Mouse (Mus musculus): ENCODE data around the gene Rab3a.
A peak's percentile ranks its signal among the peaks of the same experiment; 100 is the strongest.

The Rab3a gene

DNA sequence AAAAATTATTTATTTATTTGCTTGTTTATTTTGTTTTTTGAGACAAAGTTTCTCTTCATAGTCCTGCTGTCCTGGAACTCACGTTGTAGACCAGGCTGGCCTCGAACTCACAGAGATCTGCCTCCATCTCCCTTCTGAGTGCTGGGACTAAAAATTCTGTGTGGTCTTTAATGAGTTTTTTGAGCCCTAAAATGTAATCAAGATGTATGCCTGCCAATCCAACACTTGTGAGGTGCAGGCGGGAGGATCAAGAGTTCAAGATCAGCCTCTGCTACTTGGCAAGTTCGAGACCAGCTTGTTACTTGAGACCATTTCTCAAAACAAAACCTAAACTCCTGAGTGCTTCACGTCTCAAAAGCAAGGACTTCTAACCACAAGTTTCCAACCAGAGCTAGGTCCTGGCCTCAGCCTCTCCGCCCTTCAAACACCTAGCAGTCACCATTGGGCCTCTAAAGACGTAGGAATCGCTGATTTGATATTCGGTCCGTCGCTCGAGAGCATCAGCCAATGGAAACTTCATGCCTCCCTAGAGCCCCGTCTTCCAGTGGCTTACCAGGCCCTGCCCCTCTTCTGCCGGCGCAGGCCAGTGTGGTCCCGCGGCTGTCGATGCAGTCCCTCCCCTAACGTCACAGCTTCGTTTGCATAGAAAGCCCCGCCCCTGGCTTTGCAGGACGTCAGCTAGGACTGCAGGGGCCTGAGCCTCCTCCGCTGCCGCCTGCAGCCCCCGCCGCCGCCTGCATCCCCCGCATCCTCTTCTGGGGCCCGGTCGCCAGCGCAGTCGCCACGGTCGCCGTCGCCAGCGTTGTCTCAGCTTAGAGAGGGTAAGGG, at the start of gene Rab3a:
Rab3a (plus strand) TSS at position 637 of the 828 bp plus-strand sequence.
- peak; percentile 99 for DNase-seq (ENCODE audit: low read depth, low spot score)

DNA sequence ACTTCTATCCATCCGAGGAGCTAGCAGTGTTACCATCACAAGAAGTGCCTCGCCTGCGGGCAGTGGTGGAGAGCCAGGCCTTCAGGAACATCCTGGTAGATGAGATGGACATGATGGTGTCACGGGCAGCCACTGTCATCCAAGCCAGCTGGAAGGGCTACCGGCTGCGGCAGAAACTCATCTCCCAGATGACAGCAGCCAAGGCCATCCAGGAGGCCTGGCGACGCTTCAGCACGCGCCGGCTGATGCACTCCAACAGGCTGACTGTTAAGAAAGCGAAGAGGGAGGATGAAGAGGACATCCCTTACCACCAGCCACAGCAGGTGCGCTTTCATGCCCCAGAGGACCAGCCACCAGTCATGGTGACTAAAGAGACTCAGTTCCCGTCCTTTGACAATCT, 46.2 kb upstream of the Rab3a start:
- no peak for DNase-seq (ENCODE audit: low read depth, low spot score)

DNA sequence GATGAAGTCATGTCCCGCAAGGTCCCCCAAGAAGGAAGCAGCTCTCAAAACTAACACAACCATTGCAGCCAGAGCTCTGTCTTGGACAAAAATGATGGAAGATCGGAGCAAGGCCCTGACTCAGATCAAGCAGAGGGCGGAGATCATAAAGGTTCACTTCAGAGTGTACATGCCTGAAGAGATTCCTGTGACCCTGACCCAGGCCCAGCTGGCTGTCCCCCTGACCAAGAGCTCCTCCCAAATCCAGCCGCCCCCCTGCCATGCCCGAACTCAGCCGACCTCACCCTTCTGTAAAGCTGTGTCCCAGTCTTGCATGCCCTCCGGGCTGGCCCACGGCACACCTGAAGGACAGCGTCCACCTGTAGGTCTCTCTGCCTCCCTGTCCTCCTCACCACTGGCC, 44.7 kb upstream of the Rab3a start:
- DNase-seq (ENCODE audit: low read depth, low spot score): no peak

DNA sequence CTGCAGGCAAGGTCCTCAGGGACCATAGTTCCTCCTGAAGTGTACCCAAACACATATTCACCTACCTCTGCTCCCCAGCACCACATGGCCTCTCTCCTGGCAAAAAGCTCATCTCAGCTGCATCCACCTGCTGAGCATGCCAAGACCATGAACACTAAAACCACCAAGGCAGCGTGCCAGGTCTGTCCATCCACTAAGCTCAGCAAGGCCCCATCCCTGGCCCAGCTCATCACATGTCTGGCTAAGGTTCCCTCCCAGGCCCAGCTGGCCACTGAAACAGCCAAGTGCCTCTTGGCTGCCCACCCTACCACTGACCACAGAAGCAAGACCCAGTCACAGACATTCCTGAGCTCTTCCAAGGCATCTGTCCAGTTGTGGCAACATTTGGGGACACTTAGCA, 44.2 kb upstream of the Rab3a start:
- no peak for DNase-seq (ENCODE audit: low read depth, low spot score)

DNA sequence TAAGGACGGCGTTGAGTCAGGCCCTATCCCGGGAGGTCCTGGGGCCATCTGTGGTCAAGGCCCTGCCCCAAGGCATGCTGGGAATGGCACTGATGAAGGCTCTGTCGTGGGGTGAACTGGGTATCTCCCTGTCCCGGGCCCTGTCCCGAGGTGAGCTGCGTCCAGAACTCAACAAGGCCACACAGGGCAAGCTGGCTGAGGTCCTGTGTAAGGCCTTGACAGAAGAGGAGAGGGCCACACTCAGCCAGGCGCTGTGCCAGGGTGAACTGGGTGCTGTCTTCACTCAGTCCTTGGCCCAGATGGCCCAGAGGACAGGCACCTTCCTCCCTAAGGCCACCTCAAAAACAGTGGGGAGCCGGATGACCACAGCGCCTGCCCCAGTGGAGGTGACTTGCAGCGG, 43.4 kb upstream of the Rab3a start:
- DNase-seq (ENCODE audit: low read depth, low spot score): no peak

DNA sequence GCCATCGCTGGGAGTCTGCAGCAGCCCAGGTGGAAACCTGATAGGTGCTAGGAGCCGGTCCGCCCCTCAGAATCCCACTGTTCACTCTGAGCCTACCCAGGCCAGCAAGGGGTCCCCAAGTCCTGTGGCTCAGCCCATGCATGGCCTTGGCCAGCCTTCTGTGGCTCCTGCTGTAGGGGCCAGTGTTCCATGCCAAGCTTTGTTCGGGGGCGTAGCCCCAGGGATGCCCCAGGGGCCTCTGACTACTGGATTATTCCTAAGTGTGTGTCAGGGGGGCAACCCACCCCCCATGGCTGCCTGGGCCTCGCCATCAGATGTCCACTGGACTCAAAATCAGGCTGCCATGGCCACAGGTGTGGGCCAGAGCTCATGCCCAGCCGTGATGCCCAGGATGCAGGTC, 40.5 kb upstream of the Rab3a start:
- no peak for DNase-seq (ENCODE audit: low read depth, low spot score)

DNA sequence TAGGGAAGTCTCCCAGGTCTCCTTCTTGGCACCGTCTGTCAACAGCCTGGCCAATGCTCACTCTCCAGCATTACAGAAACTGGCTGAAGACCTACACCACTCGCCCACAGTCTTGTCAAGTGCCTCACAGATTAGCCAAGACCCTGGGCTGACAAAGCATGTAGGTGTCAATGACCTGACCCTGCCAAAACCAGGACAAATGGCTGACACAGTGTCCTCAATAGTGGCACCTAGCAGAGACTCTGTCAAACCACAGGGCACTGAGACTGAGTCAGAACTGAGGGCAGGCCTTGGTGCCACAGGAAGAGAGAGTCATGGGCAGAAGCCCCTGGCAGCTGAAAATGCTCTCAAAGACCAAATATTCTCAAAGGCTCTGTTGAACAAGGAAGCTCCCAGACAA, 39.4 kb upstream of the Rab3a start:
- DNase-seq (ENCODE audit: low read depth, low spot score): no peak

DNA sequence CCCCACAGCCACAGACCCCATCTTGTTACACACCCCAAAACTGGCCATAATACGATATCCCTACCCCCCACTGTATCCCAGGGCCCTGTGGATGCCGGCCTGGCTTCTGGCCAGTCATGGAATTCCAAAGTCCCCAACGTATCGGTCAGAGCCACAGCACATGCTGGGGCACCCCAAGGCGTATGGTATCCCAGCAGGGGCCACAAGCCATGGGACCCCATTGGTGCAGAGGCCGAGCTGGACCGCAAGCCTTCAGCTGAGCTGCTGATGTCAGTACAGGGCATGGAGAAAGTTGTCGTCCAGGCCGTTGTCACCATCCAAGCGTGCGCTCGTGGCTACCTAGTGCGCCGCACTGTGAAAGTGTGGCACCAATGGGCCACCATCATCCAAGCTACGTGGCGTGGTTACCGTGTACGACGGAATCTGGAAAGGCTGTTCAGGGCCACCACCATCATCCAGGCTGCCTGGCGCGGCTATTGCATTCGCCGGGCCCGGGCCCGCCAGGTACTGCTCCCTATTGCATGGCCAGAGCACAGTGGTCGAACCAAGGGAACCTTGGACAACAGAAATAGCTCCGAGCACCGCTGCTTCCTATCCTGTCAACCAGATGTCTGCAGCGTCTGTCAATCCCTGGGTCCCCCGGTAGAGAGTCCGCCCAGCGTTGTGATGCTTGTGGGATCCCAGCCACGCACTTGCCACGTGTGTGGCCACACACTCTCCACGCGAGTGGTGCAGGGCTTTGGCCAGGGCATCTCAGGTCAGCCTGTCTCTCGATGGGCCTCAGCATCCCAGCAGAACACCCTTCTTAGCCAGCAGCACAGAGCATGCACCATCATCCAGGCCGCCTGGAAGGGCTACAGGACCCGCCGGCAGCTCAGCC, 37.7 kb upstream of the Rab3a start:
- DNase-seq (ENCODE audit: low read depth, low spot score): no peak

DNA sequence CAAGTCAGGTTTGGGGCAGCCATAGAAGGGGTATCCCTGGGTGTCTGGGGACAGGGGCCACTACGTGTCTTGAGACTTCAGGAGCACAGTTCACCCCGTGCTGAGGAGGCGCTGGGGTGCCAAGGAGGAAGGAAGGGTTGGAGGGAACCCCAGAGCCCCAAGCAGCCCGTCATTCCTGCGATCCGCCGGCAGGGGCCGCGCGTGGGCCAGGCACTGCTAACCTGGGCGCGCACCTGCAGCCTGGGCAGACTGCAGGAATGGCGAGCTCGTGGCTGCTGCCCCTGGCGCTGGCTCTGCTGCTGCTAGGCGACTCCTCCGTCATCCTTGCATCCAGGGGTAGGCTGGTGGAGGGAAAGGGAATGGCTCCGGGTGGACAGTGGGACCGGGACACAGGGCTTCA, 36.2 kb upstream of the Rab3a start, which contains the start of gene Gm3336:
Gm3336 (plus strand) TSS at position 247 of the 400 bp plus-strand sequence.
- DNase-seq (ENCODE audit: low read depth, low spot score): peak; percentile 78

DNA sequence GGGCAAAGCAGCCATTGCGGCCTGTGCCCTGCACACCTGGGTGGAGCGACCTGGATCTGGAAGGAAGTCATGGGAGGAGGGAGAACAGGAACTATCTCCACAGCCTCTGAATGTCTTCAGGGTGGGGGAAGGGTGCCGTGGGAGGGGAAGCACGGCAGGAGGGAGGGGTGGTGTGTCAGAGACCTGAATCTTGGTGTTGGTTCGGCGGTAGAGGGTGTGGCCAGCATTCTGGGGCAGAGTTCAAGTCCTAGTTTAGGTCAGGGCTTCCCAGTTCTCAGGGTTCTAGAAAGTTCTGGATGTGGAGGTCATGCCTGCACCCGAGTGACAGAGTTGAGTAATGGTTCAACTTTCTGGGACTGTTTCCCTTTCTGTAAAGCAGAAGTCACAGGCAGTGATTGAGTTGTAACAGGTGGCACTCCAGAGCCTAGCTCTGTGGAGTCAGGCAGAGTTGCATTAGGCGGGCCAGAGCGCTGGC, 34.6 kb upstream of the Rab3a start:
- DNase-seq (ENCODE audit: low read depth, low spot score): no peak

DNA sequence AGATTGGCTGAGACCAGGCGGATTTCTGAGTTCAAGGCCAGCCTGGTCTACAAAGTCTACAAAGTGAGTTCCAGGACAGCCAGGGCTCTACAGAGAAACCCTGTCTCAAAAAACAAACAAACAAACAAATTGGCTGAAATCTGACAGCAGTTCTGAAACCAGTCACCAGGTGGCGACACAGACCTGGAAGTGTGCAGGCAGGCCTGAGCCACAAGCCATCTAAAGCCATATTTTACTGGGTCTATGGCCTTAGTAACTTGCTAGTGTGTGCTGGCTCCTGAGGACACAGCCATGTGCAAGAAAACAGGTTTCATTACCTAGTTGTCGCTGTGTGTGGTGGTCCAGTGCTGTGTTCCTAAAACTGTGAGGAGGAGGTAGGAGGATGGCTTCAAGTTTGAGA, 33.7 kb upstream of the Rab3a start:
- DNase-seq (ENCODE audit: low read depth, low spot score): peak; percentile 69

DNA sequence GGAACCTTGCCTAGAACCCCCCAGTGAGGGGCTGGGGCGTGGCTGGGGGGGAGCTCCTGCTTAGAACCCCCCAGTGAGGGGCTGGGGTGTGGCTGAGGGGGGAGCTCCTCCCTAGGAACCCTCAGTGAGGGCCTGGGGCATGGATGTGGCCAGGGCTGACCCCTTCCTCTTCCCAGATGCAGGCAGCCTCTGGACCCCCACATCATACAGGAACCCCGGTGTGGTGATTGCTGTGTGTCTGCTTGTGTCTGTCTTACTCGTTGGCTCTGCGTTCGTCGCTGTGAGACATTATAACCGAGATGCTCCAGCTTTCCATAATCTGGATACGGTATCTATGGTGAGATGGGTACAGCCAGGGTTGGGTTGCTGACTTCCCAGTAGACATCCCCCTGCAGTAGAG, 32.9 kb upstream of the Rab3a start:
- DNase-seq (ENCODE audit: low read depth, low spot score): no peak

DNA sequence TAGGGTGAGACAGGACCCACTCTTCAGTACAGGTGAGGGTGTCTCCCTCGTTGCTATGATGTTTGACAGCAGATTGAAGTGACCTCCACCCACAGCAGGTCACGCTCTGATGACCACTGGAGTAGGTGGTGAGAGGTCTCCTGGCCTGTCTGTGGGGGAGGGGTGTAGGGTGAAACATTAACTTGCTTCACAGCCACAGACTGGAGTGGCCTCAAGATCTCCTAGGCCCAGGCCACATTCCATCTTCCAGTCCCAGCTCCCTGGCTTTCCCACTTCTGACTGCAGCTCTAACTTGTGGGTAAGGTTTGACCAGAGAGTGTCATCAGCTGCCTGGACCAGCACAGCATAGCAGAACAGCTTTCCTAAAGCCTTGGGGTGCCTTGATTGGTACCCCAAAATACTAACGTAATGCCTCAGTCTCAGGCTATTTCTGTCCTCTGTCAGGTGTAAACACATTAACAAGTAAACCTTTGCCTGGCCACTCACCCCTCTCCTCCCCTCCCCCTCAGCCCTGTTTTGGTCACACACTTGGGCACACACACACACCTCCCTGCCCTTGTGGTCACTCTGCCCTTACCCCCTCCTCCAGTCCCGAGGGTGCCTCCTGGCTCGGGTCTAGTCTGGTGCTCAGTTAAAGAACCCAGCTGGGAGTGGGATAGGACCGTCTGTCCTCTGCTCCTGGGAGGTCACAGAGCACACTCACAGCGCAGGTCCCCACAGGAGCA, 30.8 kb upstream of the Rab3a start, which contains the start of gene Pde4c:
Pde4c (plus strand) TSS at position 235 of the 725 bp plus-strand sequence.
- DNase-seq (ENCODE audit: low read depth, low spot score): no peak

DNA sequence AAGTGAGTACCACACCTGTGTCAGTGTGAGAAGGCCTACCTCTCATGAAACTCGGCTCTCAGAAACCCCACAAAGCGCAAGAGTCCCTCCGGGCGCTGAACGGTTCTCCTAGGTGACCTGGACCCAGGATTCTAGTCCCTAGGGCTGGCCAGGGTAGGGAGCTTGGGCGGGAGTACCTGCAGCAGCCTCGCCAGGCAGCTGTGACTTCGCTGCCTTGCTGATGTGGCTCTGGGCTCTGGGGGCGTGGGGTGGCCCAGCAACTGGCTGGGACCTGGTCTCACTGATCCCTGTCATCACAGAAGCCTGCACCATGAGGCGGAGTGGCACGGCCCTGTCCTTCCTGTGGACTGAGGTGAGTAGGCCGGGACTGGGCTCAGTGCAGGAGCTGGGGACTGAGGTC, 30.3 kb upstream of the Rab3a start:
- no peak for DNase-seq (ENCODE audit: low read depth, low spot score)

DNA sequence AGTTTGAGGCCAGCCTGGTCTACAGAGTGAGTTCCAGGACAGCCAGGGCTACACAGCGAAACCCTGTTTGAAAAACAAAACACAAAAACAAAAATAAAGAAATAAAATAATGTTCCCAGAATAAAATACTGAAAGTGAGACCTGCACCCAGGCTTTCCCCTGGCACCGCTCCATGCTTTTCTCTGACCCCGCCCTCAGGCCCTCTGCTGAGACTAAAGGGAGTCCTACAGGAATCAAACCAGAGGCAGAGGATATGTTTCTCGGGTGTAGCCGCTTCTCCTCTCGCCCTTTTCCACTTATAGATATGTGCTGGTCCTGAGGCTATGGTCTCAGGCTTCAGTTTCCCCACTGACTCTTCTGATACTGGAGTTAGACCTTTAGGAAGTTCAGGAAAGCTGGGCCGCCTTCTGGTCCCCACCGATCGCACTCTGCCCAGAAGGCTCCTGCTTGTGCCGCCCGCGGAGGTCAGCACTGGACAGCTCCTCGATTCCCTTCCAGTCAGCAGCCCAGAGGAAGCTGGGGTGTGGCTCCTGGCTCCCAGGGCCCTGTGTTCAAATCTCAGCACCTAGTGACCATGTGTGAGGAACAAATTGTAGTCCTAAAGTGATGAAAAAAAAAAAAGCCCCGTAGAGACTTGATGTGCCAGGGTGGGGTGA, 28.6 kb upstream of the Rab3a start:
- DNase-seq (ENCODE audit: low read depth, low spot score): no peak

DNA sequence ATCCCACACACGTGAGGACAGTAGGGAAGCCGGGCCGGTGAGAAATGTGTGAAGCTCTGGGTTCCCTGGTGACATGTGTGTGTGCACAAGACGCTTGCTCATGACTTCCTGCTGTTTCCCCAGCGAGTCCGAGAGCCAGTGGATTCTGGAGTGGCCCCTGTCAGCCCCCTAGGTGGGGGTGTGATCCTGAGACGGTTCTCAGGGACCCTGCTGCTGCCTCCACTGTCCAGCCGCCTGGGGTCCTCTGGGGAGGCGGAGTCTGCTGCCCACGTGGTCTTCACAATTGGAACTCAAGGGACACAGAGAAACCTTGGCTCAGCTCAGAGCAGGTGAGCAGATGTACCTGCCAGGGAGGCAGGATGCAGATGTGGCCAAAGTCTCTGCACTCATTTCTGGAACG, 27.8 kb upstream of the Rab3a start:
- DNase-seq (ENCODE audit: low read depth, low spot score): no peak

DNA sequence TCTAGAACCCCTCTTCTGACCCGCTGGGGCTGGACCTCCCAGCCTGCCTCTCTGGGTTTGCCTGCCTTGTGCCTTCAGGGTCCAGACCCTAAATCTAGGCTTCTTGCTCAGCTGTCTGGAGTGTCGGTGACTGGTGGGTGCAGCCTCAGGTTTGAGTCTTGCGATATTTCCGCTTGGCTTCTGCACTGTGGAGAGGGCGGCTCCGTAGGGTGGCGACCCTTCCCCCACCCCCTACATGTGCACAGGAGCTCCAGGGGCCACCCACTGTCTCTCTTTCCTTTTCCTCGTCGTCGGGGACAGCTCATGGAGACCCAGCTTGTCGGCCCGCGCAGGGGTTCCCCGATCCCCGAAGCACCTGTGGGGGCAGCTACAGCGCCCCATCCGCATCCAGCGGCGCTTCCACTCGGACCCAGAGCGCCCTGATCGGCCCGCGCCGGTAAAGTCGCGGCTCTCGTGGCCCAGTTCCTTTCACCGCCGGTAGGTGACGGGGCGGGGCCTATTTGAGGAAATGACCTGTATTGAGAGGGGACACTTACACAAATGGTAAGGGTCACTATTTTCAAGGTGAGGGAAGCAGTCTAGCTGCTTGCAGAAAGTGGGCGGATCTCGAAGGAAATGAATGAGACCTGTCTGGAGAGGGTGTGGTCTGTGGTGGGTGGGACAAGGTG, 24.5 kb upstream of the Rab3a start:
- peak; percentile 83 for DNase-seq (ENCODE audit: low read depth, low spot score)

DNA sequence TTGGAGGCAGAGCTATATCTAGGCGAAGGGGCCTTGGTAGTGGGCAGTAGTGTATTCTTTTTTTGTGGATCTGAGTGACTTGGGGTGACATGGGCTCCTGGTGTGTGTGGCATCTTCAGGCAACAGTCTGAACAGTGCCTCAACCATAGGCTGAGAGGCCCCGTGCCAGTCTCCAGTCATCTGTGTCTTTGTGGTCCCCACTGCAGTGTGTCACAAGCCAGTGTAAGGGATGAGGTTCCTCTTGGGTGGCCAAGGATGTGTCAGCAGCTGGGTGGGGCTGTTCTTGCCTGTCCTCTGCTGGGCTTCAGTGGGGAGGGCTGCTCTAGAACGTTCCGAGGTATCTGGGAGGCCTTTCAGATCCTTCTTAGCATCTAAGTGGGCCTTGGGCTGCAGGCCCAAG, 23.5 kb upstream of the Rab3a start:
- DNase-seq (ENCODE audit: low read depth, low spot score): no peak

DNA sequence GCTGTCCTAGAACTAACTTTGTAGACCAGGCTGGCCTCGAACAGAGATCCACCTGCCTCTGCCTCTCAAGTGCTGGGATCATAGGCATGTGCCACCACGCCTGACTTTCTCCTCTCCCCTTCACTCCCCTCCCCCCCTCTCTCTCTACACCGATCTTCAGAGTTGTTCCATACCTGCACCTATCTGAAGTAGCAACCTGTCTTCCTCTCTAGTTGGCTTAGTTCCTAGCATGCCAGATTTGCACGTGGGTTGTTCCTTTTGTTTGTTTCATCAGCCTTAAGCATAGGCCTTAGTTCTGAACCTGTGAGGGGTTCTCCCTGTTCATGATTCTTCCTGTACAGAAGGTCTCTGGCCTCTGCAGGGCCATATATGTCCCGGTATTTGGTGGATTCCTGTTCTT, 16.8 kb upstream of the Rab3a start:
- no peak for DNase-seq (ENCODE audit: low read depth, low spot score)

DNA sequence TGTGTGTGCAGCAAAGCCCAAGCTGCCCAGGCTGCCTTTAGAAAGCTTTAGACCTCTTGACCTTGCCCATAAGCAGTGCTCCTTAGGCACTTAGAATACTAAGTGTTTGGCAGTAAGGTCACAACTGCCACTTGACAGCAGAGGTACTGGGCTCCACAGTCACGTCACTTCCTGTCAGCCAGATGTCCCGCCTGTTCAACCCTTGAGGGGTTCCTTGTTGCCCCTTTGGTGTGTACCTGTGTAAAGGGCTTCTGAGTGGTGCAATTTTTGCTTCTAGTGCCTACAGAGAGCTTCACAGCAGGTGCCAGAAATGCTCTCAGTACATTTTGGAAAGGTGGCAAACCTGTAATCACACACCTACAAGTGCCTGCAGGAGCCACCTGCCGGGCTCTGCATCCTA, 16.3 kb upstream of the Rab3a start:
- DNase-seq (ENCODE audit: low read depth, low spot score): no peak

DNA sequence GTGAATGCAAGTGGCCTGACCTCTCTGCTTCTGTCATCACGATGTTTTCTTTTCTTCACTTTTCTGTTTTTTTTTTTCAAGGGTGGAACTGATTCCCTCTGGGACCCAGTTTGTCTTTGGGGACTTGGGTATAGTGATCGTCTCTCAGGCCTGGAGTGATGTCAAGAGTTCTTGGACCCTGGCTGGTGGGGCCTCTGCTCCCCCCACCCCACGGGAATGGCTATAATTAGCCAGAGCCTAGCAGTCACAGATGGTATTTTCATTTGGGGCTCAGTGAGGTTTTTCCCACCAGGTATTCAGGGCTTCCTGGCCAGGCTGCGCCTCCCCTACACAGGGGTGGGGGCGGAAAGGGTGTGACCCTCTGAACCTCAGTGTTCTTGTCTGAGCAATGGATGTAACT, 12.8 kb upstream of the Rab3a start:
- no peak for DNase-seq (ENCODE audit: low read depth, low spot score)
